Mouse (Mus musculus) CD8-positive naive resting alpha-beta T cell, adult 2 months (primary cell): ENCODE measurements around the gene Enox1.

Experiments
- DNase-seq, 2 experiments: peaks; one replicate each; pipeline ENCODE4 v3.0.0; 2022; ENCODE audit warnings: low read depth in 2 of 2, low spot score in 2 of 2

Enox1 gene

DNA sequence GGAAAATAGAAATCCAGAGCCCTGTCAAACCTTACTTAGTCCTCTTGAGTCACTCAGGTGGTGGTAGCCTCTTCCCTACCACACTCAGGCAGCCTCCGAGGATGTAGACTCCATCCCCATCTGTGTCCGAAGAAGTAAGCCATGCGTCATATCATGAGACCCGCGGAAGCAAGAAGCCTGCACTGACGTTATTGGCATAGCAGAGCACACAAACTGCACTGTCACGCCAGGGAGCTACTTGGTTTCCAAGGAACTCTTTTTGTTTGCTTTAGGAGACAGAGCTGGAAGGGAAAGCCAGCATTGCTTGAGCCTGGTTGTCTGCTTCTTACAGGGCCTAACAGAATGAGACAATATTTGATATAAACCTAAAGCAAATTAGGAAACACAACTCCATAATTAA, 284.2 kb downstream of the Enox1 start:
- DNase-seq = no peak

- DNase-seq = no peak
Measured at GRCm38 (mm10) chr14:77441541-77441940, 285.0 kb downstream of the Enox1 start.

- no peak for DNase-seq
Measured at GRCm38 (mm10) chr14:77448001-77448400, 291.4 kb downstream of the Enox1 start.

- DNase-seq = no peak
Measured at GRCm38 (mm10) chr14:77451916-77452315, 295.4 kb downstream of the Enox1 start.

GRCm38 (mm10) chr14:77456066-77456465, 299.5 kb downstream of the Enox1 start:
- no peak for DNase-seq

DNA sequence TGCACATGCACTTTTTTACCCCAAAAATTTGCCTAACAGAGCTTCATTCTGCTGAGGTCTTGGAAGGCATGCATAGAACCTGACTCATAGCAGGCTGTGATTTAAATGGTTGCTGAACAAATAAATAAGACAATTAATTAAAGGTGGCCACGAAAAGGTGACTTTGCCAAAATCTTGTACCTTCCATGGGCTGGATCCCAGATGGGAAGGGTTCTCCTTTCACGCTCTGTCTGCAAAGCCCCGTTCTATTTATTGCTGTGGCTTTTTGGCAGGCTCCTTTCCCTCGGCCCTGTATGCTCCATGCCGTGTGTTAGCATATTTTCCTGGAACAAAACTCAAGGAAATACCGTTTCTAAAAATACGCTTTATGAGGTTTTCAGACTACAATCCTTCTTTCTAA, 300.3 kb downstream of the Enox1 start:
- DNase-seq = no peak

- DNase-seq = no peak
Measured at GRCm38 (mm10) chr14:77458217-77458616, 301.7 kb downstream of the Enox1 start.

- no peak for DNase-seq
Measured at GRCm38 (mm10) chr14:77463919-77464318, 307.4 kb downstream of the Enox1 start.

DNA sequence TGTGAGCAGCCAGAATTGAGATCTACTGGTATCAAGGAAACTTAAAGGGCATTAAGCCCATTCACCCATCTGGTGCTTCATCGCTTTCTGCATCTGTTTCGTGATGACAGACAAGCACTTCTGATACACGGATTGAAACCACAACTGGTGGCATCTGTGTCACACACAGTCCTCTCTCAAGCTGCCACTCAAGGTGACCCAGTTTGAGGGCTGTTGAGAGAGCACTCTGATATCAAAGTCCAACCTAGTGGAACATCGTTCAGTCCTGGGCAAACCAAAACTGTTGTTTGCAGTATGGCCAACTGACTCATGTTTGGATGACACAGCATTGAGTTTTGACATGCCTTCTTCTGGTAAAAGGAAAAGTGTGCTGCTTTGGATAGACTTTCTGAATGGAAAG, 308.2 kb downstream of the Enox1 start:
- DNase-seq = no peak

- no peak for DNase-seq
Measured at GRCm38 (mm10) chr14:77470577-77470976, 314.0 kb downstream of the Enox1 start.

DNA sequence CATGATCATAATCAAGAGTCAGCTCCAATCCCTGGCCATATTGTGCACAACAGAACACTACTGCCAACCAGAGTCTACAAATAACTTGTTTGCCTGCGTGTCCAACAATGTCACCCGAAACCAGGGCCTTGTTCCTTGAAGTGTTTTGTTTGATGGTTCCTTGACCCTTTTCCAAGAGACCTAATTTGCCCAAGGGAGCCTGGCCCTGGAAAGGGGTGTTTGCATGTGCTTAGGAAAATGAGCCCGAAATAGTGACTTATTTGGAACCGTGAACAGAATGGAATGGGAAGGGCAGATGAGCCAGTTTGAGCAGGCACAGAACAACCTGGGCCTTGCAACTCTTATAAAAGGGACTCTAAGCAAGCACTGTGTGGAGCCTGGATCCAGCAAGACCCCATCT, 316.9 kb downstream of the Enox1 start:
- no peak for DNase-seq

DNA sequence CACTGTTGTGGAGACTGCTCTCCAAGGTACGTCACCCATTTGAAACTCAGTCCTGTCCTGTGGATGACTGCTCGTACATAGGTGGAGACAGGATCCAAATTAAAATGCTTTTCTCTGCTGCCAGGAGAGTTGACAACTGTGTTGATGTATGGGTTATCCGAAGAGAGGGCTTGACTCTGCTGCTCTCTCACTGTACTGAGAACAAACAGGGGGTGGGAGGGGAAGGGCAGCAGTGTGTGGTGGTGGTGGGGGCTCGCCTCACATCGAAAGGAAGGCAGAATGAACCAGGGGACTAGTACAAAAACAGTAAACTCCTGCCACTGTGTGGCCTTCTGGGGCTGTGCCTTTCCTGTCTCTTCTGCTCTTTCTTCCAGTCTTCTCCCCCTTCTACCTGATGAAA, 317.5 kb downstream of the Enox1 start:
- no peak for DNase-seq

DNA sequence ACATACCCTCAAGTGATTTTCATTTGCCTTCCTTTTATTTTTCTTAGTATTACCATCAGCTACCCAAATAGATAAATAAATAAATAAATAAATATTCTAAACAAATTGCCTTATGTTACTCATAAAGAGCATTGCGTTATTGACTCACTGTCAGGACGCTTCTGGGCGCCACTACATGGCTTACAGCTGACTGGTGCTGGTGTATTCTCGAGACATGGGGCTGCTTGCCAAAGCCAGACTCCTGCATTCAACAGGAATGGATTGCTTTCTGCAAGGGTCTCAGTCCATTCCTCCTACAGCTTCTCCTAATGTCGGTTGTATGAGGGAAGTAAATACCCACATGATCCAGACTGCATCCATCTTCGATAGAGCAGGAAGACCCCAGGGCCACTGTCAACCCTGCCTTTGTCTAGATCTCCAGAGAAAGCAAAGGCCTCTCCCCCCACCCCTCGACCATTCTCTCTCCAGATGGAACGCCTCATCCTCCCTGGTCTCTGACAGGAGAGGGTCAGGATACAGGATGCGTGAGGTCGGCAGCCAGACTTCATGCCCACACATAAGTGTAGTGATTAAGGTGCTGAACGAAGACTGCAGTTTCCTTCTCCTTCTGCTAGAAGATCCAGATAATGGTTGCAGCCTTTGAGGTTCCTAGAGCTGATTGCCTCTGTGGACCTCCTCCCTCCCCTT, 318.7 kb downstream of the Enox1 start:
- no peak for DNase-seq

DNA sequence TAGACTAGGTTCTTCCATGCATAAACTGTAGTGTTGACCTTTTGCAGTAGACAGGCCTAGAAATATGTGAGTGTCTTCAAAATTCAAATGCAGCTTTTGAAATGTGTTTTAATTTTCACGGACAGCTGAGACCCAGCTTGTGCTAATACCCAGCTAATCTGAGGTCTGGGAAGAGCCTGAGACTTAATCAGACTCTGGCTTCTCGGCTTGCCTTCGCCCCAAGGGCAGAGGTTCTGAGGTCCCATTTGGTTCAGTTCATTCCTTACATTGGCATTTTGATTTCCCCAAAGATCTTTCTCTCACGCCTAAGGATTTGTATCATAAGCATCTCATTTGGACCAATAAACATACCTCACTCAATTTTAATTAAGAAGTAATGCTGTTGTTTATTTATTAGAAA, 321.1 kb downstream of the Enox1 start:
- no peak for DNase-seq

- DNase-seq = no peak
Measured at GRCm38 (mm10) chr14:77478210-77478609, 321.6 kb downstream of the Enox1 start.

DNA sequence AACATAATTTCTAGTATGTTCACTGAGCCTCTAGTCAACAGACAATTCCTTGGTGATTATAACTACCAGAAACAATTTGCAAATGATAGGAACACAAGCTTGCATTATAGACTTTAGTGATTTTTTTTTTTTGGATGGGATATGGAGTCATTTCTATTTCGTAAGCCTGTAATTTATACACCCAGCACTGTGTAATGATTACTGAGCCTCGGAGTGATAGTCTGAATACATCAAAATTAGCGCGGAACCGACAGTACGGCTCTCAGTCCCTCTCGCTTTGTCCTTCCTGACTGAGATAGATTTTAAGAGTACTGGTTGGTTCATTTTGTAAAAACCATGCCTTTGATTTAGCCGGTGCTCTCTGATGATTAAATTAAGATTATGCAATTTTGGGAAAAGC, 322.1 kb downstream of the Enox1 start:
- no peak for DNase-seq

GRCm38 (mm10) chr14:77483076-77483475, 326.5 kb downstream of the Enox1 start:
- no peak for DNase-seq

- no peak for DNase-seq
Measured at GRCm38 (mm10) chr14:77484951-77485447, 328.4 kb downstream of the Enox1 start.

DNA sequence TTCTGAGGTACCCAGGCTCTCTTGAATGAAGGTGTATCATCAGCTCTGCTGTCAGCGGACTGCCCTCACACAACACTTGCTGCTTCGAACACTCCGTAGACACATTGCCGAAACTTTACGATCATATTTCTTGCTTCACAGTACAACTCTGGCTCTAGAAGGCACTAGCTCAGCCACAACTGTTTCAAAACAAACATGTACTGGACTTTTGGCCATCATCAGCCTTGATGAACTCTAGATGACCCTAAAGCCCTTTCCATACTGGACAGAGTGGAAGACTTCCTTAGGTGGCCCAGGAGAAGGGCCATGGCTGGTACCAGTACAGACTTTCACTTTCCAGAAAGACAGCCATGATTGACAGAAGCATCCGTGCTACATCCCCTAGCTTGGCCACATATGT, 334.1 kb downstream of the Enox1 start:
- DNase-seq = no peak

GRCm38 (mm10) chr14:77491731-77492130, 335.2 kb downstream of the Enox1 start:
- no peak for DNase-seq

GRCm38 (mm10) chr14:77499996-77500581, 343.5 kb downstream of the Enox1 start:
- DNase-seq = no peak

DNA sequence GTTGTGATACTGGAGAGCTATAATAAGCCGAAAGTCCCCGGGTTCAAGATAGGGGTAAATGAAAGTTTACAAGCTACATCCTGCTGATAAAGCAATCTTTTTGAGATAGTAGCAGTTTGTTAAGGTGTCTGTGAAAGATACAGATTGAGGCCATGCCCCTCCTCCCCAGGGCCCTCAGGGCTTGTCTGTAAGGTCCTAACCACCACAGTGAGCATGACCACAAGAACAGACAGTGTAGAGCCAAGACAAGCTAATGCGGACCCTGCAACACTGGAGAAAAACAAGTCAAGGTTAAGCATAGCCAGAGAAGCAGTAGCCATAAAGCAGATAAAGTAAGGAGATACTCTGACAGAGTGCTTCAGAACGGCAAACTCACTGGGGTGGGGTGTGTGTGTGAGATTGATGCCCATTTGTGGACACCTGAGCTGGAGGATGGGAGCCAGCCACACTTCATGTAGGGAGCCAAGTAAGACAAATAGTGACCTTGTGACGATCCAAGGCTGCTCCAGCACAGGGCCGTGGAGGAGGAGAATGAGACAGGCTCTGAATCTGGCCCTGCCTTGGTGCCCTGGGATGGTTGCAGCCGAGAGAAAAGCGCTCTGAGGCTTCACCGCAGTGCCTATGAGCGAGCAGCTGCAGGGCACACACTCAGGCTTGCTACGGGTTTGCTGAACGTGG, 348.0 kb downstream of the Enox1 start:
- no peak for DNase-seq
